Mouse (Mus musculus): Measurements from ENCODE around the gene Cyth1. TPM values are rescaled to one million over a fixed set of nuclear protein-coding genes. Genes with fewer than 3 reads are reported as not detected.
A peak's percentile ranks its signal among the peaks of the same experiment; 100 is the strongest.

Cyth1 gene
- total RNA-seq, 1 experiment from 2014 or later: 42.2 TPM

DNA sequence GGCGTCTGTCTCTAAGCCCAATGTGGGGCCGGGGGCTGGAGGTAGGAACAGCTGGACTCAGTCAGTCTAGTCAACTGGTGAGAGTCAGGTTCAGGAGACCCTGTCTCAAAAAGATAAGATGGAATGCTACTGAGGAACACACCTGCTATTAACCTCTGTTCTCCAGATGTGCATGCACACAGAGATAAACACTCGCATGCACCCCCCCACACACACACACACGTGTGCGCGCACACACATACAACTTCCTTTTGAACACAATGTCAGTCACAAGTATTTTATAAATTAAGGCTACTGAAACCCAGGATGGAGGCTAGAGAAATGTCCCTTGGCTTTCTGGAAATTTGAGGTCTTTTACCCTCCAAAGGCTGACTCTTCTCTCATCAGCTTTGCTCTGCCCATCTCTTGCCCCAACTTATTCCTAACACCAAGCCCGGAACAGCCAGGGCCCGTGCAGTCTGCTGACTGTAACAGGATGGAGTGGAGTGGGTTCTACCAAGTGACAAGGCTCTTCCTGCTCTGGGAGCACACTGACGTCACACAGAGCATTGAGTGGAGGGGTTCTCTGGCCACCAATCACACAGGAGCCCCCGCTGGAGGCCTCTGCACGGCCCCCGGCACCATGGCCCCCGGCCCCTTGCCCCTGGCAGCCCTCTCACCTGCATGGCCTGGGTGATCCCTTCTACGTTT, 134.7 kb downstream of the Cyth1 start:
- DNase-seq: no peak

GRCm38 (mm10) chr11:118104001-118104400, 144.4 kb downstream of the Cyth1 start:
- DNase-seq: peak; percentile 83

GRCm38 (mm10) chr11:118103383-118103782, 145.0 kb downstream of the Cyth1 start:
- DNase-seq: no peak

- DNase-seq: peak; percentile 89
Measured at GRCm38 (mm10) chr11:118102838-118103237, 145.6 kb downstream of the Cyth1 start.

DNA sequence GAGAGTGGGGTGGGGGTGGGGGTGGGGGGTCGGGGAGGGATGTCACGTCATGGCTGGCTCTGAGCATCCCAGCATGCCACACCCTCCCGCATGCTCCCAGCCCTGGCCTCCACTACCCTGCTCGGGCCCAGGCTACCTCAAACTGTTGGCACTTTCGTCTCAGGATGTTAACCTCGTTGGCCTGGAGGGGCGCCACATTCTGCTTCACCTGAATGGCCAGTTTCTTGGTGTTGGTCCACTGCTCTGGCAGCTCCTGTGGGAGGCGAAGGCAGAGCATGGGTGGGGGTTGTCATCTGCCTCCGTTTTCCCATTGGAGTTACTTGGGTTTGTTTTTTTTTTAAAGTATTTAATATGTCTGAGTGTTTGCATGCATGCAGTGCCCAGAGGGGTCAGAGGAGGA, 147.3 kb downstream of the Cyth1 start:
- DNase-seq: no peak

GRCm38 (mm10) chr11:118096736-118097135, 151.7 kb downstream of the Cyth1 start:
- no peak for DNase-seq

DNA sequence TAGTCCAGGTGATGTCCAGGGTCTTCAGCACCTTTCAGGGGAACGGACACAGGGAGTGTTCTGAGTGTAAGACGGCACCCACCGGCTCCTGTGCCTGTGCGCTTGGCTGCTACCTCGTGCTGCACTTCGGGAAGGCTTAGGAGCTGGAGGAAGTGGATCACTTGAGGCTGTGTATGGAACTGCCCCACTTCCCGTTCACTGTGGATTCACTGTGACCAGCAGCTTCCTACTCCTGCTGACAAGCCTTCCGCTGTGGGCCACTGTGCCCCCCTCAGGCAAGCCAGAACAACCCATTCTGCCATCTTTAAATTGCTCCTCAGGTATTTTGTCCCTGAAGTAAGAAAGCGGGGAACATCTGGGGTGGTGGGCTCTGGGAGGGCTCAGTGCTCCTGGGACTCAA, 153.4 kb downstream of the Cyth1 start:
- DNase-seq: no peak

GRCm38 (mm10) chr11:118091002-118091670, 157.3 kb downstream of the Cyth1 start:
- DNase-seq: no peak

DNA sequence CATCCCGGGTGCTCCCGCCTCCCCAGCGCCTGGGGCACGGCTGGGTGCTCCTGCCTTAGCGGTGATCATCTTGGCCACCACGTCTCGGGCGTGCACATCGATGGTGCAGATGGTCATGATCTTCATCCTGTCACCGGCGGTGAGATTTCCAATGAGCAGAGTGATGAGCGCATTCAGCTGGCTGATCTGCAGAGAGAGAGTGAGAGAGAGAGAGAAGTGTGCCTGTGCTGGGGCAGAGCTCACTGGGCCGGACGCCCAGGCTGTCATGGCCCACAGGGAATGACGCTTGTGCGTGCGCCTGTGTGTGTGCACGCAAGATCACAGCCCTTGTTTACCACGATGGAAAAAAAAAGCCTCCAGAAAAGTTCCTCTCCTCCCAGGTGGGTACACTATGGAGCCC, 159.5 kb downstream of the Cyth1 start:
- DNase-seq: no peak

GRCm38 (mm10) chr11:118085961-118086360, 162.4 kb downstream of the Cyth1 start:
- no peak for DNase-seq

DNA sequence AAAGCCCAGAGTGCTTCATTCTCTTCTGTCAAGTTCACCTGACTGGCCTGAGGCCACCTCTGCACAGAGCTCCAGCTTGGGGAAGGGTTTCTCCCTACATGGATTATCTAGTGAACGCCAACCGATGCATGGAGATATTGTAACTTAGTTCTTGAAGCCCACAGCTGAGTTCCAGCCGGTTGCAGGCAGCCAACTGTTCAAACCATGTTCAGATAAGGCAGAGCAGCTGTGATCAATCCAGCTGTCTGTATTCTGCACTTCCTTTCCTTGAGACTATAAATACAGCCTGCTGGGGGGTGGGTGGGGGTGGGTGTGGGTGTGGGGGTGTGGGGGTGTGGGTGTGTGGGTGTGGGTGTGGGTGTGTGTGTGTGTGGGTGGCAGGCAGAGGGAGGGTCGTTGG, 163.2 kb downstream of the Cyth1 start:
- DNase-seq: no peak

DNA sequence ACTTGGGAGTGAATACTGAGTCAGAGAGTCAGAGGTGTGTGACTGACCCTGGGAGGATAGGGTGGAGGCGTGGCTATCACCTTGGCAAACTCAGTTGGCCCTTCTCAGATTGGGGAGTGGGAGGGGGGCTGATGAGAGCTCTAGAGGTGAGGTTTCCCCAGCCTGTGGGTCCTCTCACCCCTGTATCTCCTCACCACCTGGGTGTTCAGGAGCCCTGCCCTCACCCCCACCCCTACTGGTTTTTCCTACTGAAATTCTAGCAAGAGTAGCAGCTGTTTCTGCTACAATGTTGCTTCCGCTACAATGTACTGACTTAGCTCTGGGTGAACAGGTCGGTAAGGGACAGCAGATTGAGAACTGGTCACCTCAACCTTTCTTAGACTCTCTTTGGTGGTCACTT, 164.1 kb downstream of the Cyth1 start:
- DNase-seq: no peak

- DNase-seq: peak; percentile 69
Measured at GRCm38 (mm10) chr11:118083811-118084210, 164.6 kb downstream of the Cyth1 start.

- no peak for DNase-seq
Measured at GRCm38 (mm10) chr11:118082294-118082693, 166.1 kb downstream of the Cyth1 start.

Other genes with a start within 250 kb of the Cyth1 start
- gene Dnah17, start 118.0 kb downstream of the Cyth1 start, total RNA-seq (2021): 0.03 TPM in 1 of 2 replicates, not detected in the other
- gene Usp36, start 41.7 kb upstream of the Cyth1 start, total RNA-seq (2021): 23.1 and 25.0 TPM in 2 replicates
- 1.1 and 3.4 TPM in 2 replicates for gene Cep295nl, start 93.9 kb upstream of the Cyth1 start, total RNA-seq (2021)
- gene Timp2, start 107.1 kb upstream of the Cyth1 start, total RNA-seq (2021): 43.1 and 51.3 TPM in 2 replicates
- 57.9 and 86.6 TPM in 2 replicates for gene Lgals3bp, start 153.5 kb upstream of the Cyth1 start, total RNA-seq (2021)
- 35.1 and 40.1 TPM in 2 replicates for gene Cant1, start 170.5 kb upstream of the Cyth1 start, total RNA-seq (2021)
- 11.8 and 18.8 TPM in 2 replicates for gene C1qtnf1, start 179.6 kb upstream of the Cyth1 start, total RNA-seq (2021)
- gene Engase, start 228.2 kb upstream of the Cyth1 start, total RNA-seq (2021): 19.0 and 32.0 TPM in 2 replicates